Mouse (Mus musculus) cortical plate, adult 2 months (tissue): Measurements from ENCODE around the gene Gm4559.

Source experiments
- CTCF ChIP-seq: fragments of 200-500 bp; IDR thresholded peaks from 2 replicates; pipeline ENCODE4 v1.5.1; 2011; ENCODE audit warnings: mild to moderate bottlenecking, control low read depth, low read length; ENCODE audit not compliant: insufficient read depth; ENCODE audit errors: extremely low read depth
- POLR2A ChIP-seq: fragments of 200-500 bp; IDR thresholded peaks from 2 replicates; pipeline ENCODE4 v1.6.1; 2011; ENCODE audit warnings: mild to moderate bottlenecking, low read length, control low read depth; ENCODE audit not compliant: insufficient read depth; ENCODE audit errors: extremely low read depth

DNA sequence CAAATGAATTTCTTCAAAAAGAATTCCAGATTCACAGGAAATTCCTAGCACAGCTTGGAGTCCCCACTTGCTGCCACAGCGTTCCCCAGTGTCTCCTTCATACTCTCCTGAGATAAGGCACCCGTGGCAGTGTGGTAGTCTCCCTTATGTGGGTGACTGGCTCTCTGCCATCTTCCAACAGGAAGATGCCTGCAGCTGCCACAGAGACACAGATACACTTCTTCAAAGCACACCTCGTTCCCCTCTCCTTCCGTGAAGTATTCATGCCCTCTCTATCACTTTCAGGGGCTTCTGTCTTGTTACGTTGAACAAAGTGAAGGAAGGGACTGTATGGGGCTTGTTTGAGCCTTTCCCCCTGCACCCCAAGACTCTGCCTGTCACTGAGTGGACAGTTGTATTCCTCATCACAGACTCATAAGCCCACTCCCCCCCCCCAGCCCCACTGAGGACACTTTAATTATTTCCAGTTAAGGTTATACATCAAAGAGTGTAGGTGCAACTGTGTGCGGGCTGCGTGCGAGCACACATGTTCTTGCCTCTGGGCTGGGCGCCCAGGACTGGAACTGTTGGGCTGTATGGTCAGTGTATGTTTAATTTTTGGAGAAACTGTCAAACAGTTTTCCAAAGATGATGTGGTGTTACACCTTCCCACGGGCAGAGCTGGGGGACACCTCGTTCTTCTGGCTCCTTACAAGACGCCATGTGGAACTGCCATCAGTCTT, 49.4 kb upstream of the Gm4559 start:
- TF ChIP-seq CTCF: no peak
- no peak for TF ChIP-seq POLR2A
